Mouse (Mus musculus) heart, adult 2 months (tissue): ENCODE measurements at regions not wholly inside any gene's neighbourhood (a gene's known extent, or its start where the extent isn't known, plus 50 kb on each side); places are given as distances from the start of the nearest gene placed in this dataset.

Source experiments
- DNase-seq, 2 experiments: peaks; one replicate each; pipeline ENCODE4 v3.0.0; 2021
- H3K27ac ChIP-seq: fragments of 200-600 bp; 2 replicates; pipeline ENCODE4 v1.8.1; 2022
- H3K27me3 ChIP-seq: fragments of 200-500 bp; 2 replicates; pipeline ENCODE4 v1.6.1; 2012; ENCODE audit warnings: mild to moderate bottlenecking, low read length, inconsistent platforms, mixed read lengths; ENCODE audit not compliant: control insufficient read depth, insufficient read depth
- H3K36me3 ChIP-seq: fragments of 200-500 bp; 2 replicates; pipeline ENCODE4 v1.6.1; 2012; ENCODE audit warnings: low read length, inconsistent platforms; ENCODE audit not compliant: control insufficient read depth, insufficient read depth
- H3K4me1 ChIP-seq: fragments of 200-500 bp; 2 replicates; pipeline ENCODE4 v1.6.1; 2011; ENCODE audit warnings: low read length; ENCODE audit not compliant: control insufficient read depth, insufficient read depth
- H3K4me3 ChIP-seq: fragments of 200-600 bp; 2 replicates; pipeline ENCODE4 v1.8.1; 2022
- H3K79me2 ChIP-seq: fragments of 200-500 bp; replicated peaks from 2 replicates; pipeline ENCODE4 v1.6.1; 2012; ENCODE audit warnings: mild to moderate bottlenecking, inconsistent platforms, low read length, moderate library complexity, mixed read lengths; ENCODE audit not compliant: control insufficient read depth, insufficient read depth
- H3K9ac ChIP-seq: fragments of 200-500 bp; 2 replicates; pipeline ENCODE4 v1.6.1; 2012; ENCODE audit warnings: low read depth, mild to moderate bottlenecking, control low read depth, inconsistent platforms, low read length, mixed read lengths
- CTCF ChIP-seq: fragments of 200-600 bp; IDR thresholded peaks from 2 replicates; pipeline ENCODE4 v1.8.1; 2022; ENCODE audit warnings: antibody characterized with exemption, mild to moderate bottlenecking, moderate library complexity
- EP300 ChIP-seq: fragments of 200-500 bp; IDR thresholded peaks from 2 replicates; pipeline ENCODE4 v1.6.1; 2011; ENCODE audit warnings: low read depth, low read length, control low read depth; ENCODE audit not compliant: insufficient read depth
- POLR2A ChIP-seq: fragments of 200-500 bp; IDR thresholded peaks from 2 replicates; pipeline ENCODE4 v1.6.1; 2011; ENCODE audit warnings: mild to moderate bottlenecking, low read depth, low read length, control low read depth; ENCODE audit not compliant: insufficient read depth
- WGBS: fragments of 180-500 bp; shearing (Covaris S2); methylation state at CpG from one replicate; pipeline ENCODE4 v1.1.7; 2018; 5-methylcytosine and 5-hydroxymethylcytosine counted together
- intact Hi-C: fragments of 180-260 bp; cut with DNase I; formaldehyde crosslinking; loops from one replicate; pipeline ENCODE4 v1.15.1; 2025

GRCm38 (mm10) chrX:162274581-162274980, 115.1 kb upstream of the Nhs start:
- 78% methylated on average over 5 of the region's 5 CpGs for WGBS
- Histone ChIP-seq H3K4me3 (no peak overlapping the region), H3K4me1 (no peaks in the 10 kb centered on the region), H3K9ac (no peak overlapping the region), H3K79me2 (no peaks in the 10 kb centered on the region), H3K27ac (no peak overlapping the region), H3K36me3 (no peaks in the 10 kb centered on the region), H3K27me3 (no peaks in the 10 kb centered on the region)
- intact Hi-C loops: loop anchor here (10.0 kb wide), 1 partner anchor 250 kb away; no protein-coding TSS in a partner anchor
- no peak for DNase-seq
- TF ChIP-seq POLR2A (no peak), EP300 (no peak), CTCF (no peak)

GRCm38 (mm10) chrX:162271189-162271588, 111.7 kb upstream of the Nhs start:
- WGBS: 66% methylated on average over 2 of the region's 2 CpGs
- DNase-seq: no peak
- Histone ChIP-seq H3K27ac (no peak overlapping the region), H3K4me1 (no peaks in the 10 kb centered on the region), H3K36me3 (no peaks in the 10 kb centered on the region), H3K79me2 (no peaks in the 10 kb centered on the region), H3K4me3 (no peak overlapping the region), H3K27me3 (no peaks in the 10 kb centered on the region), H3K9ac (no peak overlapping the region)
- TF ChIP-seq POLR2A (no peak), EP300 (no peak), CTCF (no peak)
- intact Hi-C loops: loop anchor here (10.0 kb wide), 1 partner anchor 246 kb away; no protein-coding TSS in a partner anchor

DNA sequence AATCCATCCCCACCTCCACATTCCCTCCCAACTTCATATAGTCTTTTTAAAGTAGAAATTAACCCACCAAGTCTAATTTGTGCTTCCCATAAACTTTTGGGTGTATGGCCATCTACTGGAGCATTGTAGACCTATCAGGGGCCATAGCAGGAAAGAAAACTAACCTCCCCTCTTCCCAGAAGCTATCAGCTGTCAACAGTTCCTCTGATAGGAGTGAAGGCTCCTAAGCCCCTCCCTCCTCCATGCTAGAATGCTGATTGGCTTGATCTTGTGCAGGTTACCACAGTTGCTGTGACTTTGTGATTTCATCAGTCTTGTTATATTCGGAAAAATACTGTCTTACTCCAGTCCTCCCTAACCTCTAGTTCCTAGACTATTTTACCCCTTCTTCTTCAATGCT, 109.4 kb upstream of the Nhs start:
- no peak overlapping the region for H3K27ac ChIP-seq
- no peak overlapping the region for H3K4me3 ChIP-seq
- DNase-seq: no peak
- no peaks in the 10 kb centered on the region for H3K27me3 ChIP-seq
- no peak for TF ChIP-seq POLR2A
- TF ChIP-seq EP300: no peak
- no peak for TF ChIP-seq CTCF
- no peaks in the 10 kb centered on the region for H3K4me1 ChIP-seq
- intact Hi-C loops: no loop called here
- no peaks in the 10 kb centered on the region for H3K79me2 ChIP-seq
- WGBS: 90% methylated on average over 1 of the region's 1 CpGs
- no peak overlapping the region for H3K9ac ChIP-seq
- H3K36me3 ChIP-seq: no peaks in the 10 kb centered on the region

DNA sequence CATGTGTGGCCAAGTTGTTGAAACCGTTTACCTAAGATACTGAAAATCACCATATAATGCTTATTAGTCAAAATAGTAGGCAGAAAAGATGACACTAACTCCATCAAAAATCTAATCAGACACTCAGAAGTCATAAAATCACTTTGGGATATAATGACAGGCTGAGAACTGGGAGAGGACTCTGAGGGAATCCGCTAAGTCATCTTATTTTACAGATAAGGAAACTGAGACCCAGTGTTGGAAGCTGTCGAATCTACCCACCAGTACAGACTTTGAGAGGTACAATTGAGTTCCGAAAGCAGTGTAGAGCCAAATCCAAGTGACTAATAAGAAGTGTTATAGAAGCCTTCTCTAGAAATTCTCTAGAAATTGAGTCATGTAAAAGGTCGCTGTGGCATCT, 108.6 kb upstream of the Nhs start:
- no peak overlapping the region for H3K4me3 ChIP-seq
- no peak overlapping the region for H3K27ac ChIP-seq
- 68% methylated on average over 5 of the region's 5 CpGs for WGBS
- H3K9ac ChIP-seq: no peak overlapping the region
- H3K4me1 ChIP-seq: no peaks in the 10 kb centered on the region
- intact Hi-C loops: no loop called here
- DNase-seq: no peak
- no peaks in the 10 kb centered on the region for H3K36me3 ChIP-seq
- TF ChIP-seq POLR2A (no peak), CTCF (no peak), EP300 (no peak)
- no peaks in the 10 kb centered on the region for H3K79me2 ChIP-seq
- no peaks in the 10 kb centered on the region for H3K27me3 ChIP-seq

GRCm38 (mm10) chrX:162267679-162268078, 108.1 kb upstream of the Nhs start:
- intact Hi-C loops: no loop called here
- no peak overlapping the region for H3K4me3 ChIP-seq
- H3K4me1 ChIP-seq: no peaks in the 10 kb centered on the region
- no peak overlapping the region for H3K9ac ChIP-seq
- TF ChIP-seq CTCF: no peak
- no peak for TF ChIP-seq POLR2A
- no peak for TF ChIP-seq EP300
- no peaks in the 10 kb centered on the region for H3K27me3 ChIP-seq
- WGBS: 27% methylated on average over 1 of the region's 1 CpGs
- DNase-seq: peak; percentile 23 to 39
- H3K27ac ChIP-seq: no peak overlapping the region
- no peaks in the 10 kb centered on the region for H3K36me3 ChIP-seq
- no peaks in the 10 kb centered on the region for H3K79me2 ChIP-seq

DNA sequence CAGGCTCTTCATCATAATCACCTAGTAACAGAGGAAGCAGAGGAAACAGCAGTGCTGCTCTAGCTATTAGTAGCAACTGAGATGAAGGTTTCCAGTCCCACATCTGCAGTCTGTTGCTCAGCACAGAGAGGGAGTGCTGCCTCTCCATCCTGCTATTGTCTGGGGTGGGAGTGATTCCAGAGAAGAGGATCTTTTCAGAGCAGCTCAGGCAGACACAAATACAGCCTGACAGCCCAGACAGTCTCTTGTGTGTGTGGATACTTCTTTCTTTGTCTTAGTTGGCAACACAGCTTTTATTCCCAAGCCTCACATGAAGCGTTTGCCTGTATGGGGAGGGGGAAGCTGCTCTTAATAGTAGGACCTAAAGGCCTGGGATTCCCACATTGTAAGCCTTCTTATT, 107.2 kb upstream of the Nhs start:
- intact Hi-C loops: no loop called here
- no peak for TF ChIP-seq POLR2A
- no peak for TF ChIP-seq EP300
- no peak for TF ChIP-seq CTCF
- H3K9ac ChIP-seq: no peak overlapping the region
- no peak overlapping the region for H3K4me3 ChIP-seq
- H3K27ac ChIP-seq: no peak overlapping the region
- WGBS: 39% methylated on average over 1 of the region's 1 CpGs
- DNase-seq: peak in 1 of 2 experiments; percentile 3
- no peaks in the 10 kb centered on the region for H3K4me1 ChIP-seq
- H3K36me3 ChIP-seq: no peaks in the 10 kb centered on the region
- H3K79me2 ChIP-seq: no peaks in the 10 kb centered on the region
- no peaks in the 10 kb centered on the region for H3K27me3 ChIP-seq

DNA sequence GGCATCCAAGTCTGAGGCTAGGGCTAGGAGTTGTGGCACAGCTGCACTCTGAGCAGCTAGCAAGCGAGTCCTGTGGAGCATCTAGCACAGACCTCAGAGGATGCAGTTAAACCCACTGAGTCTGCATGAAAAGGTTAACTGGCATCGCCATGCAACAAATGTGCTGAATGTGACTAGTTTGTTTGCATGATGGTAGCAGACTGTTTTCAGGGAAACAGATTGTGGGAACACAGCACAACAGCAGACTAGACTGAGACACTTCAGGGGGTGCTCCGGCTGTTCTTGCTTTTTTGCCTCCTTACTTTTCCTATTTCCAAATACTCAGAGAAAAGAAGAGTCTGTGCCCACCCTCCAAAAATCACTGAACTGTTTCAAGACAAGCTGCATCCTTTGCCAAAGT, 97.9 kb upstream of the Nhs start:
- H3K4me3 ChIP-seq: no peak overlapping the region
- no peaks in the 10 kb centered on the region; the same call in 1 of the 2 replicates for H3K4me1 ChIP-seq
- H3K27ac ChIP-seq: no peak overlapping the region
- intact Hi-C loops: no loop called here
- no peaks in the 10 kb centered on the region for H3K36me3 ChIP-seq
- no peak overlapping the region for H3K9ac ChIP-seq
- DNase-seq: no peak
- WGBS: 79% methylated on average over 3 of the region's 3 CpGs
- no peaks in the 10 kb centered on the region for H3K27me3 ChIP-seq
- TF ChIP-seq EP300: no peak
- no peak for TF ChIP-seq CTCF
- no peak for TF ChIP-seq POLR2A
- no peaks in the 10 kb centered on the region for H3K79me2 ChIP-seq
